Mouse (Mus musculus): ENCODE data around the gene Rwdd2a.

DNA sequence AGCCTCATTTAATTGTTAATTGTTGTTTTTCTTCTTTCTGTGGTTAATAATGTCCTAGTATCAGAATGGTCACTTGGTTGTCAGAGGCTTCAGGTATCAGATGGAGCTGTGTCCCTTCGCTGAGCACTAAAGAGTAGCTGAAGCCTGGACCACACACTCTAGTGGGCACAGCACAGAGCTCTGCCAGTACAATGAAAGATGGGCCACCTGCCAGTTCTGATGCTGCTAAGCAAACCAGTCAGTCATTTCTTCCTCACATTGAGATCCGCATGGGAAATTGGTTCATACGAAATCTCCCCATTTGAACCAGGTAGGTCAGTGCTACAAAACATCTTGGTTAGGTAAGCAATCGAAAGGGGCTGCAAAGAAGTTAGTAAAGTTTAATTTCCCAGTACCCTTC, 17.1 kb upstream of the Rwdd2a start:
- TF ChIP-seq CTCF (IDR thresholded peaks at IDR 0.05; ENCODE audit: borderline replicate concordance, insufficient read depth, low read length) = no peak
- no peak for TF ChIP-seq POLR2A (IDR thresholded peaks at IDR 0.05; ENCODE audit: low read depth, low read length)

Measured in embryonic fibroblast, embryonic 13.5 days (primary cell).